Mouse (Mus musculus): ENCODE data around the gene Atg10.

Gene Atg10

DNA sequence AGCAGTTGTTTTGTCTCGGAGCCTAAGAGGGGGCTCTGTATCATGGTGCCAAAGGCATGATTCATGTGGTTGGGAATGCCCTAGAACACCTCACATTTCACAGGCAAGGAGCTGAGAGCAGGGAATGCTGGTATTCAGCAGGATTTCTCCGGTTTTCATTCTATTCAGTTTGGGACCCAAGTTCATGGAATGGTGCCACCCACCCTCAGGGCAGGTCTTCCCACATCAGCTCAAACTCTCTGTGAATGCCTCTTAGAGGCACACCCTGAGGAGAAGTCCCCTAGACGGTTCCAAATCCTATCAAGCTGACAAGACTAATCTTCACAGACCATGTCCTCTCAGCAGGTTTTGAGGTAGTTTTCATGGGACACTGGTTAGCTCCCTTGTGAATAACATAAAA lies 211.9 kb downstream of the Atg10 start:
- Histone ChIP-seq H3K36me3 (ENCODE audit: insufficient read depth, low read length) (no peaks in the 10 kb centered on the region), H3K4me3 (replicated peaks; ENCODE audit: low read length) (no peak overlapping the region), H3K9me3 (ENCODE audit: low read length) (no peaks in the 10 kb centered on the region), H3K27me3 (ENCODE audit: insufficient read depth, low read length) (no peaks in the 10 kb centered on the region), H3K4me1 (replicated peaks; ENCODE audit: low read depth, low read length) (no peaks in the 10 kb centered on the region)
- no peak for TF ChIP-seq POU5F1 (IDR thresholded peaks at IDR 0.05; ENCODE audit: borderline replicate concordance, low read length)
- no peak for TF ChIP-seq CTCF (conservative IDR thresholded peaks at IDR 0.05; ENCODE audit: low read length)
- TF ChIP-seq NANOG (IDR thresholded peaks at IDR 0.05; ENCODE audit: borderline replicate concordance, low read length): no peak

GRCm38 (mm10) chr13:90995034-90995629 lies 228.6 kb downstream of the Atg10 start:
- no peak for TF ChIP-seq NANOG (IDR thresholded peaks at IDR 0.05; ENCODE audit: borderline replicate concordance, low read length)
- TF ChIP-seq POU5F1 (IDR thresholded peaks at IDR 0.05; ENCODE audit: borderline replicate concordance, low read length): no peak
- no peak for TF ChIP-seq CTCF (conservative IDR thresholded peaks at IDR 0.05; ENCODE audit: low read length)
- Histone ChIP-seq H3K27me3 (ENCODE audit: insufficient read depth, low read length) (no peaks in the 10 kb centered on the region), H3K9me3 (ENCODE audit: low read length) (no peaks in the 10 kb centered on the region), H3K36me3 (ENCODE audit: insufficient read depth, low read length) (no peaks in the 10 kb centered on the region), H3K4me1 (replicated peaks; ENCODE audit: low read depth, low read length) (no peaks in the 10 kb centered on the region), H3K4me3 (replicated peaks; ENCODE audit: low read length) (no peak overlapping the region)

GRCm38 (mm10) chr13:90993602-90994001 lies 230.2 kb downstream of the Atg10 start:
- Histone ChIP-seq H3K4me1 (replicated peaks; ENCODE audit: low read depth, low read length) (no peaks in the 10 kb centered on the region), H3K4me3 (replicated peaks; ENCODE audit: low read length) (no peak overlapping the region), H3K9me3 (ENCODE audit: low read length) (no peaks in the 10 kb centered on the region), H3K27me3 (ENCODE audit: insufficient read depth, low read length) (no peaks in the 10 kb centered on the region), H3K36me3 (ENCODE audit: insufficient read depth, low read length) (no peaks in the 10 kb centered on the region)
- TF ChIP-seq POU5F1 (IDR thresholded peaks at IDR 0.05; ENCODE audit: borderline replicate concordance, low read length): no peak
- no peak for TF ChIP-seq NANOG (IDR thresholded peaks at IDR 0.05; ENCODE audit: borderline replicate concordance, low read length)
- no peak for TF ChIP-seq CTCF (conservative IDR thresholded peaks at IDR 0.05; ENCODE audit: low read length)

GRCm38 (mm10) chr13:90992948-90993347 lies 230.8 kb downstream of the Atg10 start:
- H3K9me3 ChIP-seq (ENCODE audit: low read length): no peaks in the 10 kb centered on the region
- no peak overlapping the region for H3K4me3 ChIP-seq (replicated peaks; ENCODE audit: low read length)
- H3K27me3 ChIP-seq (ENCODE audit: insufficient read depth, low read length): no peaks in the 10 kb centered on the region
- H3K36me3 ChIP-seq (ENCODE audit: insufficient read depth, low read length): no peaks in the 10 kb centered on the region
- no peaks in the 10 kb centered on the region for H3K4me1 ChIP-seq (replicated peaks; ENCODE audit: low read depth, low read length)
- TF ChIP-seq NANOG (IDR thresholded peaks at IDR 0.05; ENCODE audit: borderline replicate concordance, low read length): no peak
- TF ChIP-seq CTCF (conservative IDR thresholded peaks at IDR 0.05; ENCODE audit: low read length): no peak
- no peak for TF ChIP-seq POU5F1 (IDR thresholded peaks at IDR 0.05; ENCODE audit: borderline replicate concordance, low read length)

DNA sequence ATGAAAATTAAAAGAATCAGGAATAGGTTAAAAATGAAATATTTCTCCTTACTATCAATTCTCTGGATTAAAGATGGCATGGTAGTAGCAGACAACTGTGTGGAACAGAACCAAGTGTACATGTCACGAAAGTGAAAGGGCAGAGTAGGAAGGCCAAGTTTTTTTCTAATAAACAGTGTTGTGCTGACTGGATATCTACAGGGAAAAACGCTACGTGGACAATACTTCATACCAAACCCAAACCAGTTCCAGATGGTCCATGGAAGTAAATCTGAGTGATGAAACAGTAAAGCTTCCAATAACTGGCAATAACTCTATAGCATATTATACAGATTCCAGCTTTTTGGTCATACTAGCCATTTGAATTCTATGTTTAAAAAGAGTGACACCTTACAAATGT lies 235.5 kb downstream of the Atg10 start:
- H3K4me1 ChIP-seq (replicated peaks; ENCODE audit: low read depth, low read length): no peaks in the 10 kb centered on the region
- no peak overlapping the region for H3K4me3 ChIP-seq (replicated peaks; ENCODE audit: low read length)
- no peaks in the 10 kb centered on the region for H3K9me3 ChIP-seq (ENCODE audit: low read length)
- H3K36me3 ChIP-seq (ENCODE audit: insufficient read depth, low read length): no peaks in the 10 kb centered on the region
- H3K27me3 ChIP-seq (ENCODE audit: insufficient read depth, low read length): no peaks in the 10 kb centered on the region
- TF ChIP-seq POU5F1 (IDR thresholded peaks at IDR 0.05; ENCODE audit: borderline replicate concordance, low read length): no peak
- no peak for TF ChIP-seq NANOG (IDR thresholded peaks at IDR 0.05; ENCODE audit: borderline replicate concordance, low read length)
- TF ChIP-seq CTCF (conservative IDR thresholded peaks at IDR 0.05; ENCODE audit: low read length): no peak

- no peaks in the 10 kb centered on the region for H3K4me1 ChIP-seq (replicated peaks; ENCODE audit: low read depth, low read length)
- peaks cover 3% of the 10 kb centered on the region for H3K9me3 ChIP-seq (ENCODE audit: low read length)
- no peak for TF ChIP-seq POU5F1 (IDR thresholded peaks at IDR 0.05; ENCODE audit: borderline replicate concordance, low read length)
- no peak for TF ChIP-seq CTCF (conservative IDR thresholded peaks at IDR 0.05; ENCODE audit: low read length)
- TF ChIP-seq NANOG (IDR thresholded peaks at IDR 0.05; ENCODE audit: borderline replicate concordance, low read length): no peak
- no peaks in the 10 kb centered on the region for H3K36me3 ChIP-seq (ENCODE audit: insufficient read depth, low read length)
- no peak overlapping the region for H3K4me3 ChIP-seq (replicated peaks; ENCODE audit: low read length)
- no peaks in the 10 kb centered on the region for H3K27me3 ChIP-seq (ENCODE audit: insufficient read depth, low read length)
Measured at GRCm38 (mm10) chr13:90985417-90985816, 238.4 kb downstream of the Atg10 start.

DNA sequence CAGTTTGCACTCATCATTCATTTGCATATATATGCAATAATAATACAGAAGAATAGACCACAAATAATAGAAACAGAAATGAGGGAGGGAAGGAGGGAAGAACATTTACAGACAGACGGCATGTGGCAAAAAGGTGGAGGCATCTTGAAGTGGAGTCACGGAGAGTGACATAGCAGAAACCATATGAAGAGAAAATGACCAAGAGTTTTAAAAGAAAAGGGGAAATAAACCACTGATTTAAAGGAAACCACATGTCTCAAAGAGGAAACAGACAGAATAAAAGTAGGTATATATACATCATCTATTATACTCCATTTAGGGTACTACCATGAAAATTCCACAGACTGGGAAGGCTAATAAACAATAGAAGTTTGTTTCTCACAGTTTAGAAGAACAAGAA lies 239.7 kb downstream of the Atg10 start:
- TF ChIP-seq POU5F1 (IDR thresholded peaks at IDR 0.05; ENCODE audit: borderline replicate concordance, low read length) (no peak), NANOG (IDR thresholded peaks at IDR 0.05; ENCODE audit: borderline replicate concordance, low read length) (no peak), CTCF (conservative IDR thresholded peaks at IDR 0.05; ENCODE audit: low read length) (no peak)
- Histone ChIP-seq H3K4me3 (replicated peaks; ENCODE audit: low read length) (no peak overlapping the region), H3K27me3 (ENCODE audit: insufficient read depth, low read length) (no peaks in the 10 kb centered on the region), H3K9me3 (ENCODE audit: low read length) (peaks cover 14% of the 10 kb centered on the region), H3K4me1 (replicated peaks; ENCODE audit: low read depth, low read length) (no peaks in the 10 kb centered on the region), H3K36me3 (ENCODE audit: insufficient read depth, low read length) (no peaks in the 10 kb centered on the region)

DNA sequence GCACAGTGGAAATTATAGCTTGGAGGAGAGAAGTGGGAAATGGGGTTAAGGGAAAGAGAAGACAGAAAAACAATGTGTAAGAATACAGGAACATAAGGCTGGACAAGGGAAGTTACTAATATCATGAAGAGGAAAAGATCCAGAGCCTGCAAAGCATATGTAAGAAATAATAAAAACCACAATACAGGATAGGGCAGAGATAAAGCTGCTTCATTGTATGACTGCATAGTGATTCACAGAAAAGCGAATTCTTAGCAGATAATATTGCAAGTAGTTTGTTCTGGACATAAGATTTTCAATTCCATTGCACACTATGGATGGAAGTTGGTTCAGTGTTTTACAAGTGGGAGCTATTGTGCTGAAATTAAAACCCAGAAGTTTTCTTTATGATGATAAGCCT lies 242.0 kb downstream of the Atg10 start:
- Histone ChIP-seq H3K4me3 (replicated peaks; ENCODE audit: low read length) (no peak overlapping the region), H3K9me3 (ENCODE audit: low read length) (peaks cover 19% of the 10 kb centered on the region), H3K36me3 (ENCODE audit: insufficient read depth, low read length) (no peaks in the 10 kb centered on the region), H3K27me3 (ENCODE audit: insufficient read depth, low read length) (no peaks in the 10 kb centered on the region), H3K4me1 (replicated peaks; ENCODE audit: low read depth, low read length) (no peaks in the 10 kb centered on the region)
- no peak for TF ChIP-seq NANOG (IDR thresholded peaks at IDR 0.05; ENCODE audit: borderline replicate concordance, low read length)
- no peak for TF ChIP-seq POU5F1 (IDR thresholded peaks at IDR 0.05; ENCODE audit: borderline replicate concordance, low read length)
- no peak; the same call in 1 of the 2 replicates for TF ChIP-seq CTCF (conservative IDR thresholded peaks at IDR 0.05; ENCODE audit: low read length)

Measured in E14TG2a.4 (cell line).